Mouse (Mus musculus) forebrain, embryonic 11.5 days (tissue): ENCODE data around the gene Zmiz1. TPM values are rescaled to one million over a fixed set of nuclear protein-coding genes. Genes with fewer than 3 reads are reported as not detected.

Source experiments
- ATAC-seq: fragments of 200-750 bp; cut with Nextera tagmentation; replicated peaks from 2 replicates; pipeline ENCODE4 v1.8.0; 2017; ENCODE audit warnings: moderate TSS enrichment; ENCODE audit not compliant: low FRiP score
- DNase-seq: peaks from one replicate; pipeline ENCODE4 v3.0.0-alpha.2; 2017; ENCODE audit warnings: low spot score
- H3K27ac ChIP-seq: fragments of 300-500 bp; sonication (generic); 2 replicates; pipeline ENCODE4 v1.5.1; 2014; ENCODE audit warnings: low read depth, low read length
- H3K27me3 ChIP-seq: fragments of 300-500 bp; sonication (generic); 2 replicates; pipeline ENCODE4 v1.6.1; 2014; ENCODE audit warnings: mild to moderate bottlenecking, low read length, mixed read lengths; ENCODE audit not compliant: control insufficient read depth, insufficient read depth
- H3K36me3 ChIP-seq: fragments of 300-500 bp; sonication (generic); 2 replicates; pipeline ENCODE4 v1.6.1; 2014; ENCODE audit warnings: mild to moderate bottlenecking, low read length, moderate library complexity, mixed read lengths; ENCODE audit not compliant: control insufficient read depth, insufficient read depth
- H3K4me1 ChIP-seq: fragments of 300-500 bp; sonication (generic); replicated peaks from 2 replicates; pipeline ENCODE4 v1.6.1; 2014; ENCODE audit warnings: low read length, mixed read lengths; ENCODE audit not compliant: control insufficient read depth, insufficient read depth
- H3K4me2 ChIP-seq: fragments of 300-500 bp; sonication (generic); 2 replicates; pipeline ENCODE4 v1.6.1; 2014; ENCODE audit warnings: low read depth, mild to moderate bottlenecking, low read length, moderate library complexity, mixed read lengths; ENCODE audit not compliant: severe bottlenecking
- H3K4me3 ChIP-seq: fragments of 300-500 bp; sonication (generic); 2 replicates; pipeline ENCODE4 v1.5.1; 2014; ENCODE audit warnings: low read depth, low read length
- H3K9ac ChIP-seq: fragments of 300-500 bp; sonication (generic); 2 replicates; pipeline ENCODE4 v1.6.1; 2014; ENCODE audit warnings: low read length
- H3K9me3 ChIP-seq: fragments of 300-500 bp; sonication (generic); 2 replicates; pipeline ENCODE4 v1.6.1; 2016; ENCODE audit warnings: low read length, mixed read lengths; ENCODE audit not compliant: control insufficient read depth
- WGBS: fragments of 180-500 bp; shearing (Covaris S2); extraction: QIAGEN DNeasy Blood & Tissue Kit; methylation state at CpG from one replicate; pipeline ENCODE4 v1.1.7; 2014; 5-methylcytosine and 5-hydroxymethylcytosine counted together
- polyA plus RNA-seq: library from polyadenylated mRNA; unstranded; fragments of >200 nt; fragmentation: Nextera tagmentation; extraction: Ambion mirVana; gene quantifications from 2 replicates; pipeline ENCODE4 v1.2.1, GENCODE M21; 2014

The Zmiz1 gene
- polyA plus RNA-seq, 1 experiment from 2014 or later = 71.2 TPM

GRCm38 (mm10) chr14:25489336-25490078 is 30.5 kb downstream of the Zmiz1 start:
- Histone ChIP-seq H3K4me2 (no peak overlapping the region), H3K36me3 (no peaks in the 10 kb centered on the region), H3K27ac (no peak overlapping the region), H3K4me1 (peaks cover 9% of the 10 kb centered on the region; the same call in 1 of the 2 replicates), H3K9me3 (no peaks in the 10 kb centered on the region), H3K9ac (no peak overlapping the region), H3K27me3 (no peaks in the 10 kb centered on the region), H3K4me3 (no peak overlapping the region)
- ATAC-seq = no peak
- WGBS = 88% methylated on average over 6 of the region's 6 CpGs
- DNase-seq = no peak

- Histone ChIP-seq H3K4me3 (no peak overlapping the region), H3K27me3 (no peaks in the 10 kb centered on the region), H3K36me3 (no peaks in the 10 kb centered on the region), H3K4me2 (no peak overlapping the region), H3K9me3 (no peaks in the 10 kb centered on the region), H3K27ac (no peak overlapping the region), H3K4me1 (peaks cover 15% of the 10 kb centered on the region), H3K9ac (no peak overlapping the region)
- WGBS = 79% methylated on average over 5 of the region's 5 CpGs
- no peak for ATAC-seq
- no peak for DNase-seq
Observed at GRCm38 (mm10) chr14:25491961-25492360, 33.0 kb downstream of the Zmiz1 start.

DNA sequence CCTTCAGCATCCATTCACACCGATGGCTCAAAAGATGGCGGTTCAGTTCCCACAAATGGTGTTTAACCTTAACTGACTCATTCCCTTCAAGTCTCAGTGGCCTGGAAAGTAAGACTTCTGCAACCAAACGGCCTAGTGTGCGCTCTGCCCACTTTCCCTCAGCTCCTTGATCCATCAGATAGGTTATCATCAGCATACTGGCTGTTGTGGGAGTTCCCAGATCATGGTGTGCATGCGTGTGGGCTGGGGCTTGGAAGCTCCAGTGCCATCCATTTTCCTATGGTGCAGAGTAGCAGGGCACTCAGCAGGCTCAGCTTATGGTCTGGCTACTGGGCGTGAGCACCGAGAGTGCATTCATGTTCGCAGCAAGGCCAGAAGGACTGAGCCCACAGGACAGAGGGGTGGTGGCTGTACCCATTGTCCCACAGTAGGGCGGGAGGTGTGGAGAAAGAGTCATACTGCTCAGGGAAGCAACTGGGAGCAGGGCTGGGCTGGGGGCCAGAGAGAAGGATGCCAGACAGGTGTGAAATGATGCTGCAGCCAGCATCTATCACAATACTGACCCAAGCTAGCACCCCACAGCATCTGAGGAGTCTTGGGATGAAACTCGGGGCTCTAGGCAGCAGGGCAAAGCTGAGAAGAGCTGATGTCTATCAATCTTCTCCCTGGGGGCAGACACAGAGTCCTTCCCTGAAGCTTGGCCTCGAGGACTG is 33.7 kb downstream of the Zmiz1 start:
- no peak overlapping the region for H3K9ac ChIP-seq
- peaks cover 21% of the 10 kb centered on the region for H3K4me1 ChIP-seq

GRCm38 (mm10) chr14:25493301-25494241 is 34.6 kb downstream of the Zmiz1 start:
- Histone ChIP-seq H3K4me1 (peaks cover 25% of the 10 kb centered on the region), H3K4me3 (no peak overlapping the region), H3K27me3 (no peaks in the 10 kb centered on the region), H3K27ac (no peak overlapping the region), H3K4me2 (no peak overlapping the region), H3K9ac (no peak overlapping the region), H3K36me3 (no peaks in the 10 kb centered on the region), H3K9me3 (no peaks in the 10 kb centered on the region)
- no peak for ATAC-seq
- 81% methylated on average over 22 of the region's 22 CpGs for WGBS
- DNase-seq = no peak

More for the DNA sequence above, 33.7 kb downstream of the Zmiz1 start:
- DNase-seq (no peak), ATAC-seq (no peak)
- Histone ChIP-seq H3K4me3 (no peak overlapping the region), H3K27me3 (no peaks in the 10 kb centered on the region), H3K9me3 (no peaks in the 10 kb centered on the region), H3K36me3 (no peaks in the 10 kb centered on the region), H3K4me2 (no peak overlapping the region), H3K27ac (no peak overlapping the region)
- WGBS = 84% methylated on average over 11 of the region's 11 CpGs

GRCm38 (mm10) chr14:25494778-25495177 is 35.8 kb downstream of the Zmiz1 start:
- Histone ChIP-seq H3K27ac (no peak overlapping the region), H3K9me3 (no peaks in the 10 kb centered on the region), H3K4me1 (peaks cover 23% of the 10 kb centered on the region), H3K4me2 (no peak overlapping the region), H3K27me3 (no peaks in the 10 kb centered on the region), H3K4me3 (no peak overlapping the region), H3K9ac (no peak overlapping the region), H3K36me3 (no peaks in the 10 kb centered on the region)
- 83% methylated on average over 3 of the region's 3 CpGs for WGBS
- ATAC-seq (no peak), DNase-seq (no peak)

GRCm38 (mm10) chr14:25496116-25496515 is 37.1 kb downstream of the Zmiz1 start:
- no peak overlapping the region for H3K4me2 ChIP-seq
- no peak overlapping the region for H3K9ac ChIP-seq
- H3K27ac ChIP-seq = no peak overlapping the region
- 81% methylated on average over 2 of the region's 2 CpGs for WGBS
- peaks cover 22% of the 10 kb centered on the region for H3K4me1 ChIP-seq
- H3K27me3 ChIP-seq = no peaks in the 10 kb centered on the region
- no peaks in the 10 kb centered on the region for H3K36me3 ChIP-seq
- ATAC-seq (no peak), DNase-seq (no peak)
- H3K9me3 ChIP-seq = no peaks in the 10 kb centered on the region
- H3K4me3 ChIP-seq = no peak overlapping the region

DNA sequence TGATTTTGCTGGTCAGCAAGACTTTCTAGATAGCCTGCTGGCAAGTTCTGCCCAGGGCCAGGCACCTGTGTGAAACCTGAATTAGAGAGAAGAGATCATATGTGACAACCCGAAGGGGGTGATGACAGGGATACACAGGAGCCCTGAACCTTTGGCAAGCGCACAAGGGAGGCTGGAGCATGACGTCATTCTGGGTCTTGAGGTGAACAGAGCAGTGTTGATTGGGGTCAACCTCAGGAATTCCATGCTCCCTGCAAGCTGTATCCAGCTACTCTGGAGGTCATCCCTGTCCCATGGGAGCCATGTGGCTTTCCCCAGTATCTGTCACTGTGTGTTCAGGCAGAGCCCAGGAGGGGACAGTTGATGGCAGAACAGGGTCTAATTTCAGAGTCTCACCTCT is 38.0 kb downstream of the Zmiz1 start:
- no peak overlapping the region for H3K9ac ChIP-seq
- H3K36me3 ChIP-seq = no peaks in the 10 kb centered on the region
- no peak overlapping the region for H3K4me3 ChIP-seq
- ATAC-seq = no peak
- H3K27me3 ChIP-seq = no peaks in the 10 kb centered on the region
- WGBS = 69% methylated on average over 3 of the region's 3 CpGs
- no peak for DNase-seq
- no peaks in the 10 kb centered on the region for H3K9me3 ChIP-seq
- no peak overlapping the region for H3K27ac ChIP-seq
- H3K4me1 ChIP-seq = peaks cover 22% of the 10 kb centered on the region
- H3K4me2 ChIP-seq = no peak overlapping the region

DNA sequence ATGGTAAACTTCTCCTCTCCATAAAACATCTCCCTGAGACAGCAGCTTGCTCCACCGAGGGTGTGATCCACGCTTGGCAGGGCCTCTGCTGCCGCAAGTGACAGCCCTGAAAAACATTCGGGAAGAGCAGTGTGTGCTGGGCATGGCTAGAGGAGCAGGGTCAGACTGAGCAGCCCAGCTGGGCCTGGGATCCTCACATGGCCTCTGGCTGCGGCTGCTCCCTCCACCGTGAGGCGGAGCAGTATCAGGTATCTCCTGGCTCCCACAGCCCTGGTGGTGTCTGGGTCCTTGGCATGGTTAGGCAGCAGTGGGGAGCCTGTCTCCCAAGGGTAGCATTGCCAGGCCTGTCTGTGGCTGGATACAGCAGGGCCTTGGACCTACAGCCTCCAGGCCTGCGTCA is 38.6 kb downstream of the Zmiz1 start:
- Histone ChIP-seq H3K27ac (peak overlapping the region; percentile 33), H3K36me3 (no peaks in the 10 kb centered on the region), H3K4me2 (no peak overlapping the region), H3K4me1 (peaks cover 22% of the 10 kb centered on the region), H3K9me3 (no peaks in the 10 kb centered on the region), H3K9ac (no peak overlapping the region), H3K27me3 (no peaks in the 10 kb centered on the region), H3K4me3 (no peak overlapping the region)
- no peak for DNase-seq
- ATAC-seq = peak; percentile 31
- WGBS = 45% methylated on average over 8 of the region's 8 CpGs
